Mouse (Mus musculus) lung, adult 2 months (tissue): ENCODE measurements around the gene Psen2.

Source experiments
- CTCF ChIP-seq: fragments of 200-500 bp; IDR thresholded peaks from 2 replicates; pipeline ENCODE4 v1.5.1; 2011; ENCODE audit warnings: mild to moderate bottlenecking, low read length, control low read depth; ENCODE audit not compliant: insufficient read depth
- POLR2A ChIP-seq: fragments of 200-500 bp; IDR thresholded peaks from 2 replicates; pipeline ENCODE4 v1.6.1; 2011; ENCODE audit warnings: low read depth, mild to moderate bottlenecking, control low read depth, low read length, borderline replicate concordance; ENCODE audit errors: extremely low read depth

GRCm38 (mm10) chr1:180256138-180256674 is 7.0 kb downstream of the Psen2 start:
- peak; percentile 98 for TF ChIP-seq POLR2A
- no peak for TF ChIP-seq CTCF
